Mouse (Mus musculus): ENCODE measurements around the gene Galt.

- no peak for TF ChIP-seq CTCF (IDR thresholded peaks at IDR 0.05)
- no peak for TF ChIP-seq EP300 (IDR thresholded peaks at IDR 0.05)
These were observed 1.4 kb downstream of the Galt start for GRCm38 (mm10) chr4:41756440-41756839.

Data from lung, postnatal 0 days (tissue).